Mouse (Mus musculus) natural killer cell, adult 2 months (primary cell): ENCODE results near the gene Atrnl1.

Experiments used
- DNase-seq, 2 experiments: peaks; one replicate each; pipeline ENCODE4 v3.0.0; 2022; ENCODE audit warnings: low spot score in 2 of 2

Atrnl1 gene

DNA sequence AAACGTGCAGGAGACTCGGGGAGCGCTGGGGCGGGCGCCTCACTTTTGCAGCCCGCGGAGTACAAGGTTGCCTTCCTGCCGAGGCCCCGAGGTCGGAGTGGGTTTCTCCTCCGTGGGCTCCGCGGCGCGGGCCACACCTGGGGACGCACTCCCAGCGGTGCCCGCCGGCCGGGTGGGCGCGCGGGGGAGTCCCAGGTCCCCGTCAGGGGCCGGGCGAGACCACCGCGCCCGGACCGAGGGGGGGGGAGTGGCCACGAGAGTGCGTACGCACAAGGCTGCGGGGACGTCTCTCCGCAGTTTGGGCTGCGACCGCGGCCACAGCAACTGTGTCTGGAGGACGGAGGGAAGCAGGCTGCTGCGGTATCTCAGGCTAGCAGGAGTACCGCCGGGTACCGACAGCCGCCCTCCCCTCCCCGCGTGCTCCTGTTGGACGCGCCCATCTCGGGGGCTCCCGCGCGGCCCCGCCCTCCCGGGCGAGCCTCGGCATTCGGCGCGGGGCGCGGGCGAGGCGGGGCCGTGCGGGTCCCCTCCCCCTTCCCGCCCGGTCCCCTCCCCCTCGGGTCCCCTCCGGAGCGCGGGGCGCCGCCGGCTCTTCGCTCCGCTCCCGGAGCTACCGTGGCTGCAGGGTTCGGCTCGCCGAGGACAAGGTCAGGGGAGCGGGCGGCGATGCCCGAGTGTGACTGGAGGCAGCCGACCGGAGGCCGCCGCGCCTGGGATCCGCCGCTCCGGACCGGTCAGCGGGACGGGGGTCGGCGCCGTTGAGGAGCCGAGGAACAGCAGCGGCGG, at the start of gene Atrnl1:
Atrnl1 (plus strand) TSS at position 559 of the 786 bp plus-strand sequence.
- DNase-seq: peak; percentile 56 to 78

DNA sequence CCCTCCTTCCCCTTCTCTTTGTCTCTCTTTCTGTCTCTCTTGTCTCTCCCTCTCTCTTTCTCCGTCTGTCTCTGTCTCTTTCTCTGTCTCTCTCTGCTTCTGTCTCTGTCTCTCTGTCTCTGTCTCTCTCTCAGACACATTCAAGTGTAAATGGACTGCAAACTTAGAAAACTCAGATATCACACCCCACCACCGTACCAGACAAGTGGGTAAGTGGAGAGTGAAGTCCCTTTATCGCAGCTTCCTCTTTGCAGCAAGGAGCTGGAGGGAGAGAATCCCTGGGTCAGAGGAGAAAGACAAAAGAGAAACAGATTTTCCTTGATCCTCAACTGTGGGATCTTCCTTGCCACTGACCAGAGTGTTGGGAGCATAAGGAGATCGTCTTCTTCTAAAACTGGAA, 49.3 kb upstream of the Atrnl1 start:
- DNase-seq: no peak

DNA sequence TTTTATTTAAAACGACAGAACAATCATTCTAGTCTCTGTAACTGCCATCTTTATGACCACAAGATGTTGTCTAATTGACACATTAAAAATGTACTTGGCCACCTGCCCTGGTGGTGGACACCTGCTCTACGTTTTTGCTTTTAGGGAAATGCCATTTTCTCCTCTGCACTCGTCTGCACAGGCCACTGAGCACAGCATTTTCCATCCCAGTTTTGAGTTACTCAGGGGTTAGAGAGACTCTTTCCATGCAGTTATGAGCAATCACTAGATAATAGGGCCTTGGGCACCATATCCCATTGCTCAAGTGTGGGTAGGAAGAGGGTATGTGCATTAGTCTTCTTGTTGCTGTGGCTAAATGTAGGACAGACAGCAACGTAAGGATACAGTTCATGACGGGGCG, 41.8 kb upstream of the Atrnl1 start:
- no peak for DNase-seq

DNA sequence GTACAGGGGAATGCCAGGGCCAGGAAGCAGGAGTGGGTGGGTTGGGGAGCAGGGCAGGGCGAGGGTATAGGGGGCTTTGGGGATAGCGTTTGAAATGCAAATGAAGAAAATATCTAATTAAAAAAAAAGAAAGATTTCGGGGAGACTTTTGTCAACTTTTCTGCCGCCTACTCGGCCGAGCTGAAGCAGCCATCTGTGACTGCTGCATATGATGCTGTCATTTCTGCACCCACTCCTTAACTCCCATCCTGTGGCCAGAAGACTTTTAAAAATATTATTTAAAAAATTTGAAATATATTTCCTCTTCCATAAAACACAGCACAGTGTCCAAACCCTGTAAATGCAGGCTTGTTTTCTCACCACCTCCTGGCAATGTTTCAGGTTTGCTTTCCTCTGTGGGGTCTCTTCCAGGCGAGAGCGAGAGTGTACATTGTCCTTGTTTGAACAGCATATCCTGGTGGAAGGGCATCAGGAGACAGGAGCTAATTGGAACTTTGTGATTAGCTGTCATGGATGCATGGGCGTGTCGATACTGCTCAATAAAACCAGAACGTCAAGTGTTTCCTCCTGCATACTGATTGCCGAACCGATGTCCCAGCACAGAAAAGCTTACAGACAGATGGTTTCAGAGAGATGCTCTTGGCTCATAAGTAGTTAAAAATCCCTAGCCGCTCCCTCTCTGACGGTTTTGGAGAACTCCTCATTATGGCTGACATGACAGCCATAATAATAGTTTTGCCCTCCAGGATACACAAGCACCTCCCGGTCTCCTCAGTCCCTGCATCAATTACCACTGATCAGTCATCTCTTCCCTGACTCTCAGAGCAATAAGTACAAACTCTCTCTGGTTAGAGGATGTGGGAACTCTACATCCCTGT, 38.2 kb upstream of the Atrnl1 start:
- no peak for DNase-seq

DNA sequence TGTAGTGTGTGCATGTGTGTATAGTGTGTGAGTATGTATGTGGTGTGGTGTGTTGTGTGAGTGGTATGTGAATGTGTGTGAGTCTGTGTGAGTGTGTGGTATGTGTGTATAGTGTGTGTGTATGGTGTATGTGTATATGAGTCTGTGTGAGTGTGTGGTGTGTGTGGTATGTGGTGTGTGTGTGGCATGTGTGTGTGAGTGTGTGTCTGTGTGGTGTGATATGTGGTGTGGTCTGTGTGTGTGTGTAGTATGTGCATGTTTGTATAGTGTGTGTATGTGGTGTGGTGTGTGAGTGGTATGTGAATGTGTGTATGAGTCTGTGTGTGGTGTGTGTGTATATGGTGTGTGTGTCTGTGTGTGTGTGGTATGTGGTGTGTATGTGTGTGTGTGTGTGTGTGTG, 37.4 kb upstream of the Atrnl1 start:
- DNase-seq: no peak

DNA sequence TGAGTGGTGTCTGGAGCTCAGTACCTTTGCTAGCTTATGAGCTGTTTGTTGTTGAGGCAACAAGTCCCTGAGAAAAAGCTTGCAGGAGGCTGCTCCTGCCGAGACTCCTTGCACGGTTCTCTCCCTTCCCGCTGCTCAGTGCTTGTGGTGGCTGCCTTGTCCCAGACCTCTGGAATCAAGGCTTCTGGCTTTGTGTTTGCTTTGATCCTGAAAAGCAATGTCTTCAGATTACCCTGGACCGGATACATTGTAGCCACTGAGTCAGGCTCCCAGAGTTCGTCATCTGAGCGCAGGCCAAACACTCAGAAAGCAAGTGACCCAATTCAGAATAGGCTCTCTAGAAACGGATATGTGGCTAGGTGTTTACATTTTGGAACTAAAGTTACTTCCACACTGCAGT, 35.8 kb upstream of the Atrnl1 start:
- DNase-seq: no peak

DNA sequence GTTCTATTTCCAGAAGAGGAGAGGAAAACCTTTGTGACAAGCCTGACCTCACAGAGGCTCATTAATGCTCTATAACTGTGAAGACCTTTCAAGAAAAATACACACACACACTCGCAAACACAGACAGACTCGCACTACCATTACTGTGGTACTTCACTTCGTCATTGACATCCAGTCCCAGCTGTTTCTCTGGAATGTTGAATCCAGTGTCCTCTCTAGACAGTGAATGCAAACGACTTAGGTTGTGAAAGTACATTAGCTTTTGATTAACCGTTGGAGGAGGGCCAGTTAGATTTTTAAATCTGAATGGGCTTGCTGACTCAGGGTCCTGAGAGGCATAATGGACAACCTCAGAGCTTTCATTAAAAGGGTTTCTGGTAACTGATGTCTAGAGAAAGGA, 34.0 kb upstream of the Atrnl1 start:
- DNase-seq: no peak

DNA sequence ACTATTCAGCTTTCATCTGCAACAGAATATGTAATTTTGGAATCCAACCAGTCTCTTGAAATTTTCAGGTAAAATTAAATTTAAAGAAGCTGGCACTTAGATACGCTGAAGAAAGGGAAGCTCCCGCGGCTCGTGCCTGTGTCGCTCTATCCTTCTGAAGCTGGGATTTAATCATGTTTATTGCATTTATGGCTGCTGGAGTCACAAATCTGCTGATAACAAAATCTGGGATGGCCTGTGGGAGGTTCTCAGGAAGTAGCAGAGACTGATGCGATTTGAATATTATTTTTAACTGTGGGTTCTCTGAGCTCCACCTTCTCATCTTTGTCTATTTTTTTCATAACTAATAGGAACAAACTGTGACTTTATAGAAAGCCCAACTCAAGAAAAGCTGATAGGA, 33.6 kb upstream of the Atrnl1 start:
- DNase-seq: no peak

DNA sequence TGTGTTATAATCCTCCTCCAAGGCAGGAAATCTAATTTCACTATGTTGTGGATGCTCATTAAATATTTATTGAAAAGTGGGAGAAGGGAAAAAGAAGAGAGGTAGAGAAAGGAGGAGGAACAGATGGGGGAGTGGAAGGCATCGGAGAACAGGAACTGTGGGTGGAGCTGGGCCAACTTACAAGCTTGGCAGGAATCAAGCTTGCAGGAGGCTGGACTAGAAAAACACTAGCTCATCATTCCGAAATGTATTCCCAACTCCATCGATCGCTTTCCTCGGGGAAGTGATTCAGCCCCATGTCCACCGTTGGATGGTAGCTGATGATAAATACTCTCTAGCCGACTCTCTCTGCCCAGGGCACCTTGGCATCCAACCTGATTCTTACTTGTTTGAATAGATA, 29.9 kb upstream of the Atrnl1 start:
- DNase-seq: no peak

DNA sequence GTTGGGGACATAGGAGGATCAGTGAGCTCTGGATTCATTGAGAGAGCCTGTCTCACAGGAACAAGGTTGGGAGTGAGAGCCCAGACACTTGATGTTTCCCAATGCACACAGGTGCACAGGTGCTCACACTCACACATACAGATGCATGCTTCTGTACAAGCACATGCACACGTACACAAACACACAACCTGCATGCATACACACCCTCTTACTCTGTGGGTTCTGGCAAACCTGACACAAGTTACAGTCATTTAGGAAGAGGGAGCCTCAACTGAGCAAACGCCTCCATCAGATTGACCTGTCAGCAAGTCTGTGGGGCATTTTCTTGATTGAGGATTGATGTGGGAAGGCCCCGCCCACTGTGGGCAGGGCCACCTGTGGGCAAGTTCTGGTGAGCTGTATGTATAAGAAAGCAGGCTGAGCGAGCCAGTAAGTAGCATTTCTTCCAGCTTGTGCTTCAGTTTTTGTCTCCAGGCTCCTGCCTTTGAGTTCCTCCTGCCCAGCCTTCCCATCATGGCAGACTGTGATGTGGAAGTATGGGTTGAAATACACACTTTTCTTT, 25.5 kb upstream of the Atrnl1 start:
- DNase-seq: no peak

DNA sequence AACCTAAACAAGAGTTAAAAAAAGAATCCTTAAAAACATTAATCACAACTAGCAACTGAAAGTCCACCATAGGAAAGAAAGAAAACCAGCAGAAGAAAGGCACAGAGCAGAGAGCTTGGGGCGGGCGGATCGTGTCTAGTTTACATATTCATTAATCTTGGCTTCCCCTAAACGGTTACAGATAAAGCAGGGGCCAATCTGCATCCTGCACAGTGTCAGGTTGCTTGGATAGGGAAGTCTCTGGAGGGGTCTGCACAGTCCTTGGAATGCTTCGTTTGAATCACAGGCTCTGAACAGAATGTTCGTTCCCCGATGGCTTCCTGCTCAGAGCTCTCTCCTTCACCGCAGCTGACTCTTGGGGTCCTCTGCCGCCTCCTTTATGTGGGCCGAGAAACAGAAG, 24.7 kb upstream of the Atrnl1 start:
- DNase-seq: no peak

DNA sequence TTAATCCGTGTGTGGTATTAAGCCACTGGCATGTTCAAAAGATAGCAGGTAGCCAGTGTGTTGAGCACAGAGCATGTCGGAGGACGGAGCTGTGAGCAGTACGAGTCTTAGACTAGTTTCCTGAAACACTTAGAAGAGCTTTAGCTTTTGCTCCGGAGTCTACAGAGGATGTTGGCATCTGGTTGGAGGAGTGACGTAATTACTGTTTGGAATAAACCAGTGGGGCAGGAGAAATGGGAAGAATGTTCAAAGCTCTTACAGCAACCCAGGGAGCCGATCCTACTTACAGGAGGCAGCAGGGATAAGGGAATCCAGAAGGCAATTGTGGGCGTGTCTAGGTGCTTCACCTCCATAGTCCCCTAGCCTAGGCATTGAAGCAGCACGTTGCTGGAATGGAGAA, 21.3 kb upstream of the Atrnl1 start:
- DNase-seq: no peak

DNA sequence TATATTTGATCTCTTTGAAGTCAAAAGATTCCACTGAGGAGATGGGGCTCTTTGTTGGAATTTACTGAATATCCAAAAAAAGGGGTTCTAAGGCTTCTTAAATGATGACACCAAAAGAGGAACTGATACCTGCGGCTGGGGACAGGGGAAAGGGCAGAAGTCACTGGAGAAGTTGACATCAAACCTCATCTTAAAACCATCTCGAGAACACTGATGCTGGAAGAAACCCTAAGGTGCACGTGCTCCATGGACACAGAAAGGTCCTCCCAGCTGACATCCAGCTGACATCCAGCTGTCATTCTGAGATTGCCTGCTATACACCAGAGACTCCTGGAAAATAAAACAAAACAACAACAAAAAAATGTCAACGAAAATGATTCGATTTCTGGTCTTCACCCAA, 19.9 kb upstream of the Atrnl1 start:
- peak in 1 of 2 experiments; percentile 34 for DNase-seq

DNA sequence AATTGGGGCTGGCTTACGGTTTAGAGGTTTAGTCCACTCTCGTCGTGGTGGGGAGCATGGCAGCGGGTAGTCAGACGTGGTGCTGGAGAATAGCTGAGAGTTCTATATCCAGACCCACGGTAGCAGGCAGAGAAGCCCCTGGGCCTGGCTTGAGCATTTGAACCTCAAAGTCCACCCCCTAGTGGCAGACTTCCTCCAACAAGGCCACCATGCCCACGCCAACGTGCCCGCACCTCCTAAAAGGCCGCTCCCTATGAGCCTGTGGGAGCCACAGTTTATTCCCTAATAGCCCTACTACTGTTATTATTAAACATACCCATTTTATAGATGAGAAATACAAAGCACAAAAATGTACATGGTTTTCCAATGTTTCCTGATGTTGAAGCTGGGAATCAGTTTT, 19.2 kb upstream of the Atrnl1 start:
- no peak for DNase-seq

DNA sequence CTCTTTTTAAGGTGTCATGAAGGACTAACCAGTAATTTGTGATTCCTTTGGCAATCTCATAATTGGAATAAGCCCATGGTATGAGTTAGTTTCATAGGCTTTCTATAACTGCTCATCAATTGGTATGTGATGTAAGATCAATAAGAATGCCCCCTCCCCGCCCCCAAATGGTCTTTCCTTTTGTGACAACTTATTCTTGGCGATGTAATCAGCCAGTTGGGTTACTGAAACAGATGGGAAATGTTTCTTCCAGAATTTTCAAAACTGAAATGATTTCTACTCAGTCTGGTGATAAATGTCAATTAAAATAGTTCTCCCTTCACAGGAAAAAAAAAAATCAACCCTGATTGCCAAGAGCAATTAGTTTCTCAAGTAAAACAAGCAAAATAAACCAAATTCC, 18.5 kb upstream of the Atrnl1 start:
- no peak for DNase-seq

DNA sequence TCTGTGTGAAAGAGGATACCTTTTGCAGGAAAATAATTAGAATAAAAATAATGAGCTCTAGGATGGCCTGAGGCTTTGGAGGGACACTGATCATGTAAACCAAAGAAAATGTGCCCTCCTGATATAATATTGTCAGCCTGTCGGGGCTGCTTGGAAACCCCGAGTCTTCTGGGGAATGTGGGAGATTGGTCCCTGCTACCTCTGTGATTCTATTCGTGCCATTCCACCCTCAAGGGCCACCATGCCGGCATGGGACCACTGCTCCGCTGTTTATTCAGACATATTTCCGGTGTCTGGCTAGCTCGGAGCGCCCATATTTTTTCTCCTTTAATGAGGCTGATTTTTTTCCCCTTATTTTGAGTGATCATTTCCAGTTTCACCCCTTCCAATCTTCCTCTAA, 11.7 kb upstream of the Atrnl1 start:
- no peak for DNase-seq

DNA sequence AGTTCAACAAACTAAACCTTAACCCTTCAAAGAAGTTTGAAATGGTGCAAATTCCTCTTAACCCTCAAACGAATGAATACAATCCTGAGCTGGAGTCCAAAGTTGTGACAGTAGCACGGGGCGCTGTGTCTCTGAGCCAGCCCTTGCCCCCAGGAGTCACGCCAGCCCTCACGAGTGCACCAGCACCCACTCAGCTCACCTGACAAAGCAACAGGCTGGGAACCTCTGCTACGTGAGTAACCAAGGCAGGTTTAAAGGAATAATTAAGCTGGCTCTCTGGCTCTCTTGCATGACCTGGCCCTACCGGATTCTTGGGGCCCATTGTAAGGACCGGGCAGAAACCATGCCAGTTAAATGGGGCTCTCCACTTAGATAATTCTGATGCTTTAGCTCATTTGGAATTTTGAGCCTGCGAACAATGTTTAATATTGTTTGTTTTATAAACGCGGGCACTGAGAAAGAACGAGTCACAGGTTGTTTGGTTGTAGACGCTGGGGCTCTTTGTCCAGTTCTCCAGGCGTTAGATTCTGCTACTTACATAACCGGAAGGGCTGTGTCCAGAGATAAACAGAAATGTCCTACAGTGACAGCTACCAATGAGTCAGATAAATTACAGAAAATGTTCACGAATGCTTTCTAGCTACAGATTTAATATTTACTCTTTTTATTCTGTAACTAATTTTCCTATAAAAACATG, 10.5 kb upstream of the Atrnl1 start:
- DNase-seq: no peak

DNA sequence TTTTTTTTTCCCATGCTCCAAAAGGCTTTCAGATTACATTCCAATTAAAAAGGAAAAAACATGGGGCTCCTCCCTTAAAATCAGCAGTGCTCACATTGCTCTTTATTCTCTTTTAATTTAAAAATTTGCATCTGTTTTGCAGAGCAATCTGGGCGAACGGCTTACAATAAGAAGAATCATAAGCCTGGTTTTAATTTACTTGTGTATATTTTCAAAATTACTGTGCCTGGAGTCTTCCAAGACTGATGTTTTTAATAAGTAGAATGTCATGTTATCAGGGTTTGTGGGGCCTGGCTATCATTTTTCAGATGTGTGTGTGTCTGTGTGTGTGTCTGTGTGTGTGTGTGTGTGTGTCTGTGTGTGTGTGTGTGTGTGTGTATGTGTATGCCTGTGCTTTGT, 9.9 kb upstream of the Atrnl1 start:
- no peak for DNase-seq

DNA sequence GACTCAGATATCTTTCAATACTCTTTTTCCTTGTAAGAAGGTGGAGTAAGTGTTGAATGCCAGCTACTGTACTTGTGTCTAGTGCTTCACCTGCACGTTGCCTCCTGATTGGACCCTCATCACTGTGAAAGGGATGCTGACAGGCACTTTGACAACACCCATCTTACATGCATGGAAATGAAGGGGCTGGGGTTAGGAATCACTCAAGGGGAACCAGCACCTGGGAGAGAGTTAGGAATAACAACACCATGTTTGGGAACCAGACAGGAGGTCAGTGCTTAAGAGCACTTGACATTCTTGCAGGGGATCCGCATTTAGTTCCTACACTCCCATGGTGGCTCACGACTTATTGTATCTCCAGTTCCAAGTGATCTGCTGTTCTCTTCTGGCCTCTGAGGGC, 7.2 kb upstream of the Atrnl1 start:
- DNase-seq: no peak

DNA sequence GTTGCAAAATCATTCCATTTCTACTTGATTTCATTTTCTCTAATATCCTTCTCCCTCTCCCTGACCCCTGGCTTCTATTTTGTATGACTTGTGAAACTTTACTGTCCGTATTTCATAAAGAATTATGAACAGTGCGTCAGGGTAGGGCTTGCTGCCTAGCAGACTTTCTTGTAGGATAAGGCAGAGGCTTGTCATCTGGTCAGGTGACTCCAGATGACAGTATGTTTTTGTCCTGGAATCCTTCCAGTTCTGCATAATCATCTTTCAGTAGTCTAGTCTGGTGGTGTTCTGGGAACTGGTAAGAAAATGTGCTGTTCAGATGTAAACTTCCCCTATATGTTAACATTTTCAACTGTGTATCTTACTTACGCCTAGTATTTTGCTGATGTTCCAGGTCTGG, 4.9 kb upstream of the Atrnl1 start:
- no peak for DNase-seq

DNA sequence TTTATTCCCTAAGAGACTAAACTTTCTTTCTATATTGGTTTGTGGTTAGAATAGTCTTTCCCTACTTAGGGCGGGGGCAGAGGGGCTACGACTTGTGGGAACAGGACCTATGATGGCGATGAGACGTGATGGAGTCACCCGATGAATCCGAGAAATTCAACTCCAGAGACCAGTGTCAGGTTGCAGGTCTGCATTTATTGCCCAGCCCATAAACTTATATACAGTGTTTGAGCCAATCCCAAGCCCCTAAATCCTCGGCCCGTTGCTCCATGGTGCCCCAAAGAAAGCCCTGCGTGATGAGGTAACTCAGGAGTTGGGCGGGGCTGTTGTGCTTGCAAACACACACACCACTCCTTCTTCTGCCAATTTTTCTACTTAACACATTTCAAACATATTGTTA, 4.5 kb upstream of the Atrnl1 start:
- no peak for DNase-seq

DNA sequence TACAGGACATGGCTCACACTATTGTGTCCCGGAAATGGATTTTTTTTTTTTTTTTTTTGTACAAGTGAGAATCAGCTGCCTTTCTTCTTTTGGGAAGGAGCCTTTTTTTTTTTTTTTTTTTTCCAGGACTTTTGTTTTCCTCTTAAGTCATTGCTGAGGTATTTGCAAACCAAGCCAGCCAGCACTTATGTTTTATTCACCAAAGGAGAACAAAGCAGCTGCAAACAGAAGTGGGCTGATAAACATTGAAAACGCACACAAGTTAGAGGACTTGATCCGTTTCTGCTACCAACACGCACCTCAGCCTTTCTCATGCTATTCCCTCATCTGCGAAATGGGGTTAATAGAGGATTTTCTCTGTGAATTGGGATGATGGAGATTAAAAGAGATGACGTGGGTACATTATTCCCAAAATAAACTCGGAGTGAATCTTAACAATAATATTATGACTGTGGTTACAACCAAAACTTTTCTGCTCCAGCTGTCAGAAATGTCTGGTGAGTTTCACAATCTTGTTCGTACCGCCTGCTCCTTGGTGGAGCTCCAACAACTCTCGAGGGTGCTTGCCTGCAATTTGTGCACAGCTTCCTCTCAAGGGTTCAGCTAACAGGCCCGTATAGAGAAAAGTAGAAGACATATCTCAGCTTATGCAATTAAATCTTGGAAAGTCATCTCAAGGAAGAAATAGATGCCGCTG, 1.3 kb upstream of the Atrnl1 start:
- DNase-seq: no peak
